ENCODE assay signal across 17 mouse cellular contexts in the genomic region with DNA sequence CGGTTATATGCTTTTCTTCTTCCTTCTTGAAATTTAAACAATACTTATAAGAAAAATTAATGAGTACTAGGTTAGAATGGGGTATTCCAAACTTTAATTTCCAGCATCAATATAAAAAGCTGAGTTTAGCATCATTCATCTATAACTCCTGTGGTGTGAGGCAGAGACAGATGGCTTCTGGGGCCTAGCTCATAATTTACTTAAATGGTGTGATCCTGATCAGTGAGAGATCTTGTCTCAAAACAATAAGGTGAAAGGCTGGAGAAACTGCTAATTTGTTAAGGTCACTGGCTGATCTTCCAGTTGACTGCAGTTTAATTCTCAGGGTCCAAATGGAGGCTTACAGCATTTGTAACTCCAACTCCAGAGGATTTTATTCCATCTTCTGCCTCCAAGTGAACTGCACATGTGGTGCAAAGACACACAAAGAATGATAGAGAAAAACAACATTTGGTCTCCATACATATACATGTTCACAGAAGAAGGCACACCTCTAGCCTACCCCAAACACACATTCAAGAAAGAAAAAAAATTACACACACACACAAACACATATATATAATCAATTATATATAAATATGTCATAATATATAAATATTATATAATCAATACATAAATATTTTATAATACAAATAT. TPM values are rescaled to one million over a fixed set of nuclear protein-coding genes. Genes with fewer than 3 reads are reported as not detected.
"Had no signal": no experiment of that assay in that cellular context is flagged by ENCODE, and none has a peak within 500 bp of the region (broad histone marks: within the 10 kb centered on the region; RNA-seq: fewer than 3 reads in every experiment).

No protein-coding gene starts in this region.

RNA-seq across cellular contexts. Expression of gene Mageb5, which starts 23.1 kb away (rescaled TPM):
- polyA plus RNA-seq: cerebellum, adult 2 months; cortical plate, adult 2 months; embryonic facial prominence, embryonic 10.5 days; embryonic facial prominence, embryonic 11.5 days; embryonic facial prominence, embryonic 12.5 days; embryonic facial prominence, embryonic 13.5 days; embryonic facial prominence, embryonic 14.5 days; embryonic facial prominence, embryonic 15.5 days; erythroblast, embryonic 14.5 days; forebrain, embryonic 10.5 days; forebrain, postnatal 0 days; frontal cortex, adult 2 months; gonadal fat pad, adult 2 months; heart, adult 2 months; heart, embryonic 10.5 days; heart, embryonic 11.5 days; heart, embryonic 12.5 days had no signal
